Mouse (Mus musculus) thymus, postnatal 36 days (tissue): ENCODE measurements around the gene Elfn2.
A peak's percentile ranks its signal among the peaks of the same experiment; 100 is the strongest.

Source experiments
- DNase-seq, 2 experiments: peaks; one replicate each; pipeline ENCODE4 v3.0.0; 2022; ENCODE audit warnings: mixed read lengths in 2 of 2

The Elfn2 gene

DNA sequence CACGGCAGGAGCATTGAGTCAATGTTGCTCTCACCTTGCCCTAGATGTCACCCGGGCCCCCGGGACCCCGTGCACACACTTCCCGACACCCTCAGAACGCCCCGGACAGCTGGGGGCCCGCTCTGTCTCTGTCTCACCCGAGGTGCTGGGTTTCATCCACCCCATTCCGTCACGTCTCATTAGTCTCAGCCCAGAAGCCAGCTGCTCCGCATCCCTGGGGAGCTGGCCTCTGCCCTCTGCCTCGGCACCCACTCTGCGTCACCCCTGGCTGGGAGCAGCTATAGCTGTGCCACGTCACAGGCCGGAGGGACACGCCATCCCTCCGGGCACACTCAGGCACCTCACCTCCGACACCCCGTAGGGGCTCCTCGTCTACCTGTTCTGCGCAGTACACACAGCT lies 38.3 kb downstream of the Elfn2 start:
- DNase-seq: no peak

DNA sequence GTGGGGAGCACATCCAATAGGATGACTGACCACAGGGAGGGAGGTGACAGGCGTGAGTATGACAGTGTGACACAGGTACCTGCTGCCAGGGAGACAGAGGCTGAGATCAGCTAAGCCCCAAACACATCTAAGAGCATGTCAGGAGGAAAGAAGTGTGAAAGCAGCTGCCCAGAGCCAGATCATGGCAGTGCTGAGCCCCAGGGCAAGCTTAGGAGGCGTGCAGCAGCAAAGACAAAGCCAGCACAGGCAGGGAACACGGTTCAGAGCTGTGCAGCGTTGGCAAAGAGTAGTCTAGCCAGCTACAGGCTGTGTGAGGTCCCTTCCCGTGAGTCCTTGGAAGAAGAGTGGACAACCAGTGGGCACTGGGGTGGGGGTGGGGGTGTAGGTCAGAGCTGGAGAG lies 40.9 kb downstream of the Elfn2 start:
- DNase-seq: no peak

DNA sequence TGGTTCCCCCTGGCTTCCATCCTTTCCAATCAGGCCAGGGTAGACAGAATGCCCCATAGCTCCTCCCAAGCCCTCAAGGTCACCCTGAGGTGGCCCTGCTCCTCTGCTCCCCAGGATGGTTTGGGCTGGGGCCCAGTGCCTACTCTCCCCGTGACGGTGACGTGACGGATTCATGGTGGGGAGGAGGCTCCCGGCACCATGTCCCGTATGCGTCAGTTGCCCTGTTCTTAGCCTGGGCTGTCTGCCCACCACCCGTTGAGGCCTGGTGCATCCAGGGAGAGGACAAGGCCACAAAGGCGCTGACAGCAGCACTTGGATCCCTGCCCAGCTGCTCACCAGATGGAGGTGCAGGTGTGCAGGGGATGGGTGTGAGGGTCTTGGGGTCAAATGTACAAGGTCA lies 41.6 kb downstream of the Elfn2 start:
- no peak for DNase-seq

DNA sequence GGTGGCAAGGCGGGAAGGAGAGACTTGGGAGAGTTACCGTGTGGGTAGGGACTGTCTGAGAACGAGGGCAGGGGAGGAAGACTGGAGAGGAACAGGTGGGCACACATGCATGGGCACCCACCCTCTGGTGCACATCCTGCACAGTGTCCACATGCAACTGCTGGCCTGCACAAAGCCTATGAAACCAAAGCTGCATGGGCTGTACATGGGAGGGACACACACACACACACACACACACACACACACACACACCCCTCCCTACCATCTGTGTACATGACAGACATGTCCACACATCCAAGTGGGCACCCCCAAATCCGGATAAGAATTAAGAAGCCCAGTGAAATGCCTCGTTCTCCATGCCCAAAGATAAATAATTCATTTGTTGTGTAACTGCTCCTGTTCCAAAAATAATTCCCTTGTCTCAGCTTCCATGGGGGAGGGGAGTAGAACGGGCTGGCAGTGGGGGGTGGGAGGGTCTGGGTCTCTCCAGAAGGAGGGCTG lies 43.6 kb downstream of the Elfn2 start:
- no peak for DNase-seq

DNA sequence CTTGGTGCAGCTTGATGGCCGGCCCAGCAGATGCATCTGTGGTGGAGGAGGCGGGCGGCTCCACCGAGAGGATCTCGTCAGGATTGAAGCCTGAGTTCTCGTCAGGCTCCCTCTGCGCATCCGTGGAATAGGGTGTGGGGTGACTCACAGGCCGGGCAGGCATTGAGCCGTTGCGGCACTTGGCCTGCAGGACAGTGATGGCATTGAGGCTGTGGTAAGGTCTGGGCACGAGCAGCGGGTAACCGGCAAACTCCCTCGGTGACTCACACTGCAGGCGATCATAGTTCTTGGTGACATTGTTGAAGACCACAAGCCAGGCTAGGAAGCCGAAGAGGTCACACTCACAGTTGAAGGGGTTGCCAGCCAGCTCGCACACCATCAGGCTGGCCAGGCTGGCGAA lies 45.1 kb downstream of the Elfn2 start:
- DNase-seq: no peak

DNA sequence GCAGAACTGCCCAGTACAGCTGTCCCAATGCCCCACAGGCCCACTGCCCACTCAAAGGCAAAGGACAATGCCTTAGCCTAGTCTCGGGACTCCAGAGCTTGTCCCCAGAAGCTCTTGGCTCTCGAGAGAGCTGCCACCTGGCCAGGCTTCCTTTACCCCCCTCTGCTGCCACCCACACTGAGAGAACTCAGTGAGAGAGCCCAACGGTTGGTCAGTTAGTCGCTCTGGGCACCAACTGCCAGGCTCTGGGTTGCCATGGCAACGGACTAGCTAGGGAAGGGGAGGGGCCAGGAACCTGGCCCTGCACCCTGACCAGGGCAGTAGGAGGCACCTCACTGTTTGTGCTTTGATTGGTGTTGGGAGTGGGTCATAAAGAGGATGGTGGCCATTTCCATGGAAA lies 48.2 kb downstream of the Elfn2 start:
- no peak for DNase-seq

DNA sequence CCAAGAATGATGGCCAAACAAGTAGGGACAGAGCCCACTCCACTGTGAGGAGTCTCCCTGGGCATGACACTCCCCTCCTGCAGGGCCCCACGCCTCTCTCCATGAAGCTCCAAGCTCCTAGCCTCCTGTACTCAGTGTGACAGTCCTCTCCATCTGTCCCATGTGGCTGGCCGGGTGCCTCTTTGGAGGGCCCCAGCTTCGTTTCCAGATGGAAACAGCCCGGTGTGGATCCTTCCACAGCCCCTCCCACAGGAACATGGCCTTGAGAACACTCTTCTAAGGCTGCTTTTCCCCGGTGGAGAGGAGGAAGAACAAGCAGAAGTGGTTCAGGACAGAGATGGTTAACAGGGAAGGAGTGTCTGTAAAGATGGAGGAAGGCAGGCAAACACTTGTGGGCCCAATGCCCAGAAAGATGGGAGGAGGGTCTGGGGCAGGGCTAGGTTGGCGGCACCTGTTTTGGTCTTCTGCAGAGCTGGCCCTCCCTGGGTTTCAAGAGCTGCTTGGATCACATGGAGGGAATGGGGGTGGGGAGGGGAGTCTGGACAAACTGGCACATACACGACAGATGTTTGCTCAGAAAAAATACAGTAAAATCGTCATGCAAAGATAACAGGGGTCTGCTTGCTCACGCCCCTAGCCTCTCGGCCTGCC lies 49.2 kb downstream of the Elfn2 start:
- DNase-seq: no peak

DNA sequence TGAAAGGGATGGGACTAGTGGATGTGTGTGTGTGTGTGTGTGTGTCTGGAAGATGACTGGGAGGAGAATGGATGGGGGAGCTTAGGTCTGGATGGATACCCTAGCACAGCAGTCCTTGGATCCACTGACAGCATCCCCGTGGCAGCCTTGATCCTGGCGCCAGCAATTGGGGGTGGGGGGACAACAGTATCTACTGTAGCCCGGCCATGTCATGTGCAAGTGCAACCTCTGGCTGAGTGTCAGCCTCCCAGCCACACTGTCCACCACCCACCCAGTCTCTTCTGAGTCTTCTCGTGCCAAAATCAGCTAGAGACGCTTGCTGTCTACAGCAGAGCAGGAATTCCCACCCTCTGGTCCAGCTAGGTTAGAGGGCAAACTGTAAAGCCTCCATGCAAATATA lies 54.3 kb downstream of the Elfn2 start:
- DNase-seq: no peak

DNA sequence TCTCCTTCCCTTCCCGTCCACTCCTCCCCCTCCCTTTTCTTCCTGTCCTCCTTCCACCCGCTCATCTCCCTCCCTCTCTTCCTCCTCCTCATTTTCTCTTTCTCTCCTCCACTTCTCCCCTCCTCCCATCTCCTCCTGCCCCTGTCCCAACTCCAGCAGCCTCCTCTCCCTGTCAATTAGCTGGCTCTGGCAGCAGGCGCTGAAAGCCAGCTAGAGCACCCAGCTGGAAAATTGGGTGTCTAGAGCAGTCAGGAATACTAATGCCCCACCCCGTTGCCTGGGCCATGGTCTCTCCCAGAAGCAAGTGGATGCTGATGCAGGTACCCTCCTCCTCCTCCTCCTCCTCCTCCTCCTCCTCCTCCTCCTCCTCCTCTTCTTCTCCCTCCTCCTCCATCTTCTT lies 67.4 kb downstream of the Elfn2 start:
- no peak for DNase-seq

DNA sequence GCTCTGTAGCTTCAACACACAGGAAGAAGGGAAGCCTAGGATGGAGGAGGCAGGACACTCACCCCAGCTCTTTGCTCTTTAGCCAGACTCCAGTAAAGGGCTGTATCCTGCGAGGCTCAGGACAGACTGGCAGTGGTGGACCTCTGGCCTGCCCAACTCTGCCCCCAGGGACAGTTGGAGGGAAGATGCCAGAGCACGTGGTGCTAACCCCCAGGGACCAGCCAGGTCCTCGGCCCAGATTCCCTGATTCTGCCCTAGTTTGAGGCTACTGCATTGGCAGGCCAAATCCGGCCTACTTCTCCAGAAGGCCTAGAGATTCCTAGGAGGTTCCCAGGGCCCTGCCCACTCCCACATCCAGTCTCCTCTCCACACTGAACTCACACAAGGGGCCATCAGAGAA lies 70.8 kb downstream of the Elfn2 start:
- no peak for DNase-seq

DNA sequence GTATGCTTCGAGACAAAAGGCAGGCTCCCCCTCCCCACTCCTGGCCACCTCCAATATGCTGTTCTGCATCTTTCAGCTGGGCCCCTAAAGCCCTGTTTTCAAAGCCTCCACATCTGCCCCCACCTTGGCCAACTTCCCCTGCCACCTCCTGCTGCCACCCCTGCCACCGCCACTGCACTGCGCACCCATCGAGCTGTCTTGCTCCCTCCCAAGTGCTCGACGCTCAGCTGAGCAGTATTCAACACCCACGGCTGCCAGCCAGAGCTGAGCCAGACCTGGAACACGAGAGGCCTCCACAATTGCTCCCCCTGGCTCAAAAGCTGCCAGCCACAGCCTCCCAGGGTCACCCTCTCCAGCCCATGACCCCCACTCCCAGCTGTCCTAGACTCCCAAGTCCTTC lies 74.0 kb downstream of the Elfn2 start:
- DNase-seq: peak in 1 of 2 experiments; percentile 19

DNA sequence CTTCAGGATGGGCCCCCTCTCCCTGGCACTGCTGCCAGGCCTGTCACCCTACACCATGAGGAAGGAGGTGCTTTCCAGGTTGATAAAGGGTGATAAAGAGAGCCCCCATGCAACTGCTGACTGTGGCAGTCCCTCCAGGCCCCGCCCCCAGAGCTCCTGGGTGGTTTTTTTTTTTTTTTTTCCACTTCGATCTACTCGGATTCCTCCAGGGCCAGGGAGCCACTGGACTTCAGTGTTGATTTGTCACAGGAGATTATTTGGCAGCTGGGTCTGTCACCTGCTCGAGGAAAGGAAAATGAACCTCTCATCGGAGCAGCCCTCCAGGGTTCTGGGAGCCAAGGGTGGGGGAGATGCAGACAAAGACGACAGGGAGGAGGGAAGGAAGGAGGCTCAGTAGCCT lies 74.9 kb downstream of the Elfn2 start:
- no peak for DNase-seq

DNA sequence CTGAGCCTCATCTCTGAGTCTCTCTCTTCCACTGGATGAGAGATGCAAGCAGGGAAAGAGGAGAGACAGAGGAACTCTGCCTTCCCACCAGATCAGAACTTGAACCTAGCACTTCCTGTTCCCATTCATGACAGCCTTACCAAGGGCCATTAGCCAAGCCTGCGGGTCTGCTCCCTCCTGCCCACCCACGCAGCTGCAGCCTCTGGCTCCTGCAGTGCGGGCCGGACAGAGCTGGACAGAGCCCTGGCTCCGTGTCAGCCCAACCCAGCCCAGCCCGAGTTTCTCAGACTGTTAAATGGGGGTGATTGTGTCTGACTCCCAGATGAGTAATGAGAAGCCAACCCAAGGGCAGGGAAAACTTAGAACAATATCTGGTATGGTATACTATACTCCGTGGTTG lies 83.3 kb downstream of the Elfn2 start:
- no peak for DNase-seq

DNA sequence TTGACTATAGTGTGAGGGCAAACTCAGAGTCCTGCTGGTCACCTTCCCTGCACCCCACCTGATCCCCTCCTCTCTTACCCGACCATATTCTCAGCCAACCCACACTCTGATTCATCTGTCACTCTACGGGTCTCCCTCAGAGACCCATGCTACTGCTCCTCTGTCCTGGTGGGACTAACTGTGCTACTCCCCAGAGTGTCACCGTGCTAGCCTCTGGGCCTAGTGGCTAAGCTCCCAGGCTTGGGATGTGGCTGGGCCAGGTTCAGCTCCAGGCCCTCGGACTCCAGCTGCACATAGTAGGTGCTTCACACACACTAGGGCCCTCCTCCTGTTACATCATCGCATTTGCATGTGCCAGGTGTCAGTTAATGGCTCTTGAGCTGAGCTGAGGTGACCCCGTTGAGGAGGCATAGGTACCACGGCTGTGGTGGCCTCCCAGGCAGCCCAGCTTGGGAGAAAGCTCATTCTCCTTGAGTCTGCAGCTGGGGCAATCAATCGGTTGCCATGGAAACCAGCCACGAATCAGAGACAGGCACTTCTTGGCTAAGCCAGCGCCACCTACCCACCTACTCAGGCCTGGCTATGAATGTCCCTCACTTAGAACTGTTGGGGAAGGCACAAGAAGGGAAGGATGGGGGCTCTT lies 84.4 kb downstream of the Elfn2 start:
- DNase-seq: no peak

DNA sequence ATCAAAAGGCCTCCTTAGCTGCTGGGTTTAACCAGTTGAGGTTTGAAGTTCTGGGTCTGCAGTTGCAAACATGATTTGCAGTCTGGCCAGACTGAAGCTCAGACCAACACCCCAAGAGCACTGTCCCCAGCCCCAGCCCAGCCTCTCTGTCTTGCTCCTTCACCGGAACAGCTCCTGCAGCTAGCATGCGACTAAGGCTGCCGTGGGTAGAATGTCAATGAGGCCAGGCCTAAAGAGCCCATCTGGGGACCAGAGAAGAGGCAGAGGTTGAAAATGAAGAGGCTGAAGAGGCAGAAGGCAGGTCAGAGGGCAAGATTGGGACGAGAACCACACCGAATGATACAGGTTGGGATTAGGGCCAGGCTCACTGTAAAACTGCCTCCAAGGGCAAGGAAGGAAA lies 85.2 kb downstream of the Elfn2 start:
- no peak for DNase-seq

DNA sequence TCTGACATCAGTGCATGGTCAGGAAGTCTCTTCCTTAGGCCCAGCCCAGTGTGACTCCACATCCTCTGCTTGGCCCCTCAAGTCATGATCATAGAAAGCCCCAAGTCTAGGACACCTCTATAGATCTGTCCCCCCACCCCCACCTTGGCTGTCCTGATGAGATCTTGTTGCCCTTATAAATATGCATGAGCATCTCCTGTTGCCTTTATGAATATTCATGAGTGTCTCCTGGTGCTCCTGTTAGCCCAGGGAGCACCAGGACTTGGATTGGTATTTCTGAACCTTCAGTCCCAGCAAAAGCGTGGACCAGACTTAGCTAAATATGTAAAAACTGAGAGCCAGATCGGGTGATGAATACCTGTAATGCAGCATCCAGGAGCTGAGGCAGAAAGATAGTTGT lies 86.2 kb downstream of the Elfn2 start:
- no peak for DNase-seq

DNA sequence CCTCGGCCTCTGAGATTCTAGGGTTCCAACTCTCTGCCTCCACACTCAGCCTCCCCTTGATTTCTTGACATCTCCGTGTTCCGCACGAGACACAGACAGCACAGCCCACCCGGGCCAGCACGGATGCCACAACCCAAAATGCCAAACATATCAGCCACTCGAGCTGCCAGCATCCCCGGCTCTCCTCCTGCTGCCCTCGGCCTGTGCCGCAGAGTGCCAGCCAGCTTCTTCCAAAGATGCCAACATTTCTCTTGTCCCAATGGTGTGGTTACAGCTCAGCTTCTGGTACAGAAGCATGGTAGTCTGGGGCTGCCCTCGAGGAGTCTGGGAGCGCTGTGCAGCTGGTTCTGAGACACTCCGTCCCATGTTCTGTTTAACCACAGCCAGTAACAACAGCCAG lies 92.3 kb downstream of the Elfn2 start:
- DNase-seq: no peak

DNA sequence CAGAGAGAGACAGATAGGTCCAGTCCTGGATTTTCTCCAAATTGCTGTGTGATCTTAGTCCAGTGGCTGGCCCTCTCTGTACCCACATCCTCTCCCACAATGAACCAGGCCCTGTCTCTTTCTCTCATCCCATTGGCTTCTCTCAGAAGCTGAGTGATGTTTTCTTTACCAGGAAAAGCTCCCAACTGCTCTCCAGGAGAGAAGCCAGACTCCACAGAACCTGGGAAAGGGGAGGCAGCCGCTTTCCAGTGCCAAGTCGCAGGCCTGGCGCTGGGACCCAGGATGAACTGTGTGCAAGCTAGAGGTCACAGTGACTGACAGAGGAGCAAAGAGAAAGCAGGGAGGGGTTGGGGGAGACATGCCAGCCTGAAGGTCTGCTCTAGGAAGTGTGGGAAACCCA lies 93.6 kb downstream of the Elfn2 start:
- DNase-seq: no peak

DNA sequence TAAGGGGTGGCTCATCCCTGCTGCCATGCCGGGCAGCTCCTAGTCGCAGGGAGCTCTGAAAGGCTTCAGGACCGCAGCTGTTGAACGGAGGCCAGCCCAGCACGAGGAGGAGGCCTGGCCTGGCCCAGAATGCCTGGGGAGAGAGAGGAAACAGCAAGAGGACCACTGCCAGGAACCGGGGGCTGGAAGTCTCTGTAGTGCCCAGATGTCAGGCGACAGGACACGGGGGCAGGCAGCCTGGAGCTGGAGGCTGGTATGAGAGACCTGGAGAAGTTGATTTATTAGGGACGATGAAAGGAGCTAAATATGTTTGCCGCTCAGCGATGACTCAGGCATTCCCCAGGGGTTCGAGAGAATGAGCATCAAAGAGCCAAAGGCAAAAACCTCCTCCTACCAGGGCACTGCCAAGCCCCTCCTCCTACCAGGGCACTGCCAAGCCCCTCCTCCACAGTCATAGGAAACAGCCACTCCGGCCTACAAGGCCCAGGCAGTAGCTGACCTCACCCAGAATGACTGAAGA lies 94.1 kb downstream of the Elfn2 start:
- DNase-seq: no peak

DNA sequence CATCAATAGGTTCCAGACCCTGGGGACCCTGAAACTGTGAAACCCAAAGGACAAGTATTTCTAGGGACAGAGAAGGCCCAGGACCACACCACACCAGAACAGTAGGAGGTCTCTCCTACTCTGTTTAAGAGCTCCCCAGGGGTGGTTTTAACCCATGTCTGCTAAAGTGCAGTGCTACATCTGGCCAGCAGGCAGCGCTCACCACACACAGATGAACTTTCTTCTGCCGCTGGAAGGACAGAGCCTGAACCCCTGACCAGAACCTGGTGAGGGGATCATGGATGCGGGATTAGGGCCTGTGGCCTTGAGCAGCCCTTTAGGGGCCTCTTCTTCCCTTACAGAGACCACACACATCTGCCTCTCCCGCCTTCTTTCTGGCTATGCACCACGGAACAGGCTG lies 95.1 kb downstream of the Elfn2 start:
- peak; percentile 76 to 81 for DNase-seq
